15 mouse cellular contexts compared by ENCODE assay signal in the genomic region with DNA sequence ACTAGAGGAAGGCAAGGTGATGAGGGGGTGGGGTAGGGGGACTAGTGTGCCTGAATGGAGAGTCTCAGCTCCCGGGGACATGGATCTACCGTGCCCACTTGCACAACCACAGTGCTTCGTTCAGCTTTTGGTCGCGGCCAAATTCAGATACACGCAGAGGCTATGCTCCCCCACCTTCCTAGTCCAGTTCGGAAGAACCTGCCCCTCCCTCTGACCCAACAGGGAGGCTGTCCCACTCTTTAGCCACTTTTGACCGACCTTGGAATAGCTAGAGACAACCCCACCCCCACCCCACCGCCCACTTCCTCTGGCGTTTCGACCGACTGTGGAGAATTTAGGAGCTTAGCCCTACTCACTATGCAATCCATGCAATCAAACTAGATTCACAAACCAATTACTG. TPM values are rescaled to one million over a fixed set of nuclear protein-coding genes. Genes with fewer than 3 reads are reported as not detected.
DNase-seq lines count a peak whose midpoint lies in the region; ATAC-seq and TF ChIP-seq lines count a peak whose summit lies in the region.
"Had no signal": no experiment of that assay in that cellular context is flagged by ENCODE, and none has a peak within 500 bp of the region (broad histone marks: within the 10 kb centered on the region; RNA-seq: fewer than 3 reads in every experiment).

No protein-coding gene starts in this region.

- H3K4me2 ChIP-seq in embryonic facial prominence, embryonic 13.5 days, result peak overlapping the region; percentile 16; the same call in 1 of the 2 replicates
- 0 out of 2 replicates have a peak overlapping the region, but pooled peaks have one; percentile 6 for H3K4me2 ChIP-seq in kidney, embryonic 15.5 days
- H3K4me2 ChIP-seq in heart, postnatal 0 days (ENCODE audit: low read depth, low read length), result peak overlapping the region; percentile 32
- H3K4me2 ChIP-seq in liver, postnatal 0 days (ENCODE audit: low read depth, low read length), result peak overlapping the region; percentile 57
- H3K4me2 ChIP-seq in midbrain, embryonic 13.5 days (replicated peaks), result no peak overlapping the region
- H3K4me2 ChIP-seq: forebrain, embryonic 13.5 days; lung, embryonic 15.5 days had no signal

- peaks cover 30% of the 10 kb centered on the region for H3K27me3 ChIP-seq in embryonic facial prominence, embryonic 13.5 days
- peaks cover 52% of the 10 kb centered on the region for H3K27me3 ChIP-seq in embryonic facial prominence, embryonic 10.5 days (replicated peaks; ENCODE audit: low read depth, poor library complexity, severe bottlenecking)
- peaks cover 29% of the 10 kb centered on the region for H3K27me3 ChIP-seq in kidney, embryonic 15.5 days
- peaks cover 9% of the 10 kb centered on the region; the same call in 1 of the 2 replicates for H3K27me3 ChIP-seq in heart, postnatal 0 days (ENCODE audit: control insufficient read depth, insufficient read depth, low read length)
- H3K27me3 ChIP-seq in liver, postnatal 0 days (ENCODE audit: insufficient read depth, low read length), result peaks cover 14% of the 10 kb centered on the region
- peaks cover 19% of the 10 kb centered on the region for H3K27me3 ChIP-seq in midbrain, embryonic 13.5 days
- peaks cover 5% of the 10 kb centered on the region; the same call in 1 of the 2 replicates for H3K27me3 ChIP-seq in thymus, adult 2 months (ENCODE audit: control insufficient read depth, insufficient read depth, low read length)
- H3K27me3 ChIP-seq: megakaryocyte, embryonic 14.5 days had no signal

- no peak for TF ChIP-seq CTCF in heart, postnatal 0 days (IDR thresholded peaks at IDR 0.05; ENCODE audit: low read depth)
- TF ChIP-seq CTCF in liver, postnatal 0 days (IDR thresholded peaks at IDR 0.05; ENCODE audit: low read depth), result no peak
- no peak for TF ChIP-seq CTCF in thymus, adult 2 months (IDR thresholded peaks at IDR 0.05; ENCODE audit: borderline replicate concordance, control insufficient read depth, extremely low read depth, insufficient read depth, low read length, poor library complexity)

- no peak overlapping the region for H3K27ac ChIP-seq in embryonic facial prominence, embryonic 13.5 days
- H3K27ac ChIP-seq in embryonic facial prominence, embryonic 10.5 days (replicated peaks), result no peak overlapping the region
- no peak overlapping the region for H3K27ac ChIP-seq in kidney, embryonic 15.5 days
- H3K27ac ChIP-seq in heart, postnatal 0 days (ENCODE audit: low read depth), result no peak overlapping the region
- H3K27ac ChIP-seq in liver, postnatal 0 days (ENCODE audit: low read depth), result peak overlapping the region; percentile 49
- H3K27ac ChIP-seq in midbrain, embryonic 13.5 days, result no peak overlapping the region
- H3K27ac ChIP-seq in thymus, adult 2 months (ENCODE audit: control insufficient read depth, insufficient read depth, low read length), result no peak overlapping the region
- H3K27ac ChIP-seq: forebrain, embryonic 13.5 days; lung, embryonic 15.5 days had no signal

- no peak for DNase-seq in embryonic facial prominence, embryonic 10.5 days (ENCODE audit: low spot score)
- DNase-seq in kidney, postnatal 10 days, result no peak
- no peak for DNase-seq in heart, postnatal 0 days (ENCODE audit: low spot score)
- DNase-seq in liver, postnatal 0 days, result peak; percentile 52
- DNase-seq in thymus, adult 2 months, result no peak
- DNase-seq: kidney, adult 2 months; left cerebral cortex, postnatal 4 days; thymus, adult 18-20 months had no signal

- 46% methylated on average over 12 of the region's 12 CpGs for WGBS in embryonic facial prominence, embryonic 13.5 days
- 50% methylated on average over 12 of the region's 12 CpGs for WGBS in embryonic facial prominence, embryonic 10.5 days
- 43% methylated on average over 12 of the region's 12 CpGs for WGBS in kidney, embryonic 15.5 days
- WGBS in heart, postnatal 0 days, result 32% methylated on average over 12 of the region's 12 CpGs
- WGBS in liver, postnatal 0 days (ENCODE audit: insufficient replicate concordance), result 23% methylated on average over 12 of the region's 12 CpGs
- 59% methylated on average over 12 of the region's 12 CpGs for WGBS in midbrain, embryonic 13.5 days
- 70% methylated on average over 12 of the region's 12 CpGs for WGBS in thymus, adult 2 months

- no peak overlapping the region for H3K4me3 ChIP-seq in embryonic facial prominence, embryonic 13.5 days
- H3K4me3 ChIP-seq in embryonic facial prominence, embryonic 10.5 days, result no peak overlapping the region
- no peak overlapping the region for H3K4me3 ChIP-seq in kidney, embryonic 15.5 days (replicated peaks)
- no peak overlapping the region for H3K4me3 ChIP-seq in heart, postnatal 0 days (ENCODE audit: low read depth, low read length)
- 0 out of 2 replicates have a peak overlapping the region, but pooled peaks have one; percentile 3 for H3K4me3 ChIP-seq in liver, postnatal 0 days (ENCODE audit: low read depth, low read length)
- no peak overlapping the region for H3K4me3 ChIP-seq in midbrain, embryonic 13.5 days (replicated peaks)
- no peak overlapping the region for H3K4me3 ChIP-seq in thymus, adult 2 months (ENCODE audit: control insufficient read depth, insufficient read depth, low read length)
- H3K4me3 ChIP-seq: forebrain, embryonic 13.5 days; lung, embryonic 15.5 days; megakaryocyte, embryonic 14.5 days had no signal

- H3K9ac ChIP-seq in embryonic facial prominence, embryonic 13.5 days, result no peak overlapping the region
- no peak overlapping the region for H3K9ac ChIP-seq in kidney, embryonic 15.5 days
- peak overlapping the region; percentile 30; the same call in 1 of the 2 replicates for H3K9ac ChIP-seq in heart, postnatal 0 days (replicated peaks; ENCODE audit: low read depth, low read length)
- no peak overlapping the region for H3K9ac ChIP-seq in liver, postnatal 0 days (replicated peaks)
- H3K9ac ChIP-seq in midbrain, embryonic 13.5 days (replicated peaks), result no peak overlapping the region
- H3K9ac ChIP-seq: forebrain, embryonic 13.5 days; lung, embryonic 15.5 days had no signal

- H3K9me3 ChIP-seq in embryonic facial prominence, embryonic 13.5 days, result no peaks in the 10 kb centered on the region
- no peaks in the 10 kb centered on the region for H3K9me3 ChIP-seq in embryonic facial prominence, embryonic 10.5 days
- no peaks in the 10 kb centered on the region for H3K9me3 ChIP-seq in kidney, embryonic 15.5 days (replicated peaks)
- H3K9me3 ChIP-seq in heart, postnatal 0 days (replicated peaks; ENCODE audit: control insufficient read depth, low read length), result no peaks in the 10 kb centered on the region
- no peaks in the 10 kb centered on the region for H3K9me3 ChIP-seq in liver, postnatal 0 days (ENCODE audit: low read length)
- H3K9me3 ChIP-seq in midbrain, embryonic 13.5 days, result no peaks in the 10 kb centered on the region
- H3K9me3 ChIP-seq: forebrain, embryonic 13.5 days; lung, embryonic 15.5 days; megakaryocyte, embryonic 14.5 days had no signal

- TF ChIP-seq POLR2A in thymus, adult 2 months (IDR thresholded peaks at IDR 0.05; ENCODE audit: control insufficient read depth, extremely low read depth, insufficient read depth, low read length, poor library complexity), result no peak

- H3K36me3 ChIP-seq in embryonic facial prominence, embryonic 13.5 days, result no peaks in the 10 kb centered on the region
- no peaks in the 10 kb centered on the region for H3K36me3 ChIP-seq in embryonic facial prominence, embryonic 10.5 days (replicated peaks)
- no peaks in the 10 kb centered on the region for H3K36me3 ChIP-seq in kidney, embryonic 15.5 days
- H3K36me3 ChIP-seq in heart, postnatal 0 days (replicated peaks; ENCODE audit: control insufficient read depth, insufficient read depth, low read length), result no peaks in the 10 kb centered on the region
- H3K36me3 ChIP-seq in liver, postnatal 0 days (replicated peaks; ENCODE audit: insufficient read depth, low read length), result no peaks in the 10 kb centered on the region
- H3K36me3 ChIP-seq in midbrain, embryonic 13.5 days, result no peaks in the 10 kb centered on the region
- no peaks in the 10 kb centered on the region for H3K36me3 ChIP-seq in thymus, adult 2 months (ENCODE audit: control insufficient read depth, insufficient read depth, low read length)
- H3K36me3 ChIP-seq: lung, embryonic 15.5 days had no signal

- no peak for ATAC-seq in embryonic facial prominence, embryonic 13.5 days (ENCODE audit: insufficient number of reproducible peaks, insufficient read depth, low FRiP score, low TSS enrichment, low read depth)
- no peak for ATAC-seq in kidney, embryonic 15.5 days (replicated peaks; ENCODE audit: low FRiP score)
- ATAC-seq in heart, postnatal 0 days (ENCODE audit: insufficient read depth, low read depth), result 0 out of 2 replicates have a peak, but pooled peaks have one; percentile 8
- peak; percentile 86 for ATAC-seq in liver, postnatal 0 days
- no peak for ATAC-seq in midbrain, embryonic 13.5 days
- ATAC-seq: forebrain, embryonic 13.5 days; hindbrain, embryonic 16.5 days had no signal

- no peak for TF ChIP-seq EP300 in heart, postnatal 0 days (IDR thresholded peaks at IDR 0.05; ENCODE audit: low read depth)
- TF ChIP-seq EP300 in liver, postnatal 0 days (IDR thresholded peaks at IDR 0.05; ENCODE audit: low read depth), result no peak

- peaks cover 11% of the 10 kb centered on the region; the same call in 1 of the 2 replicates for H3K4me1 ChIP-seq in embryonic facial prominence, embryonic 13.5 days
- H3K4me1 ChIP-seq in embryonic facial prominence, embryonic 10.5 days, result peaks cover 11% of the 10 kb centered on the region
- H3K4me1 ChIP-seq in kidney, embryonic 15.5 days, result peaks cover 7% of the 10 kb centered on the region
- H3K4me1 ChIP-seq in heart, postnatal 0 days (ENCODE audit: control insufficient read depth, insufficient read depth), result 0 out of 2 replicates have a peak, but pooled peaks cover 8% of the 10 kb centered on the region
- peaks cover 20% of the 10 kb centered on the region for H3K4me1 ChIP-seq in liver, postnatal 0 days (ENCODE audit: insufficient read depth)
- H3K4me1 ChIP-seq in midbrain, embryonic 13.5 days (replicated peaks), result no peaks in the 10 kb centered on the region
- H3K4me1 ChIP-seq in thymus, adult 2 months (replicated peaks; ENCODE audit: control insufficient read depth, insufficient read depth, low read length), result peaks cover 3% of the 10 kb centered on the region
- H3K4me1 ChIP-seq: forebrain, embryonic 13.5 days had no signal

RNA-seq across cellular contexts. Expression of gene Gm10647, which starts 5.1 kb away (rescaled TPM):
- 0.96 and 1.3 TPM in 2 replicates for polyA plus RNA-seq in embryonic facial prominence, embryonic 13.5 days (2015; fragmentation: Nextera tagmentation; extraction: Ambion mirVana)
- polyA plus RNA-seq in embryonic facial prominence, embryonic 10.5 days (2016; fragmentation: Nextera tagmentation; extraction: Ambion mirVana), result 0.57 and 0.62 TPM in 2 replicates
- 0.69 and 0.96 TPM in 2 replicates for polyA plus RNA-seq in kidney, embryonic 15.5 days (2015; fragmentation: Nextera tagmentation; extraction: Ambion mirVana)
- 0.08 TPM in 1 of 2 replicates, not detected in the other for total RNA-seq in heart, postnatal 0 days (2014; rRNA removed; ENCODE audit: low replicate concordance)
- polyA plus RNA-seq in heart, postnatal 0 days (2015; fragmentation: Nextera tagmentation; extraction: Ambion mirVana), result 0.33 and 0.34 TPM in 2 replicates
- polyA plus RNA-seq in liver, postnatal 0 days (2015; fragmentation: Nextera tagmentation; extraction: Ambion mirVana), result 0.25 and 0.27 TPM in 2 replicates
- 0.34 and 0.69 TPM in 2 replicates for polyA plus RNA-seq in midbrain, embryonic 13.5 days (2015; fragmentation: Nextera tagmentation; extraction: Ambion mirVana)
- 0.07 TPM in 1 of 2 replicates, not detected in the other for polyA plus RNA-seq in thymus, adult 2 months (2012; rRNA removed)

RNA-seq across cellular contexts. Expression of gene Aph1b, which starts 6.7 kb away (rescaled TPM):
- polyA plus RNA-seq in embryonic facial prominence, embryonic 13.5 days (2015; fragmentation: Nextera tagmentation; extraction: Ambion mirVana), result 10.1 and 10.8 TPM in 2 replicates
- polyA plus RNA-seq in embryonic facial prominence, embryonic 10.5 days (2016; fragmentation: Nextera tagmentation; extraction: Ambion mirVana), result 9.5 and 9.6 TPM in 2 replicates
- 9.2 and 11.9 TPM in 2 replicates for polyA plus RNA-seq in kidney, embryonic 15.5 days (2015; fragmentation: Nextera tagmentation; extraction: Ambion mirVana)
- 5.9 and 6.0 TPM in 2 replicates for total RNA-seq in heart, postnatal 0 days (2014; rRNA removed; ENCODE audit: low replicate concordance)
- polyA plus RNA-seq in heart, postnatal 0 days (2015; fragmentation: Nextera tagmentation; extraction: Ambion mirVana), result 5.4 and 5.8 TPM in 2 replicates
- polyA plus RNA-seq in liver, postnatal 0 days (2015; fragmentation: Nextera tagmentation; extraction: Ambion mirVana), result 2.0 and 2.1 TPM in 2 replicates
- polyA plus RNA-seq in midbrain, embryonic 13.5 days (2015; fragmentation: Nextera tagmentation; extraction: Ambion mirVana), result 23.3 and 24.7 TPM in 2 replicates
- 1.2 and 1.8 TPM in 2 replicates for polyA plus RNA-seq in thymus, adult 2 months (2012; rRNA removed)

RNA-seq across cellular contexts. Expression of gene Aph1c, which starts 32.6 kb away (rescaled TPM):
- polyA plus RNA-seq in embryonic facial prominence, embryonic 13.5 days (2015; fragmentation: Nextera tagmentation; extraction: Ambion mirVana), result 2.7 and 3.9 TPM in 2 replicates
- polyA plus RNA-seq in embryonic facial prominence, embryonic 10.5 days (2016; fragmentation: Nextera tagmentation; extraction: Ambion mirVana), result 1.7 and 1.8 TPM in 2 replicates
- polyA plus RNA-seq in kidney, embryonic 15.5 days (2015; fragmentation: Nextera tagmentation; extraction: Ambion mirVana), result 5.4 and 7.2 TPM in 2 replicates
- total RNA-seq in heart, postnatal 0 days (2014; rRNA removed; ENCODE audit: low replicate concordance), result 0.69 and 3.1 TPM in 2 replicates
- polyA plus RNA-seq in heart, postnatal 0 days (2015; fragmentation: Nextera tagmentation; extraction: Ambion mirVana), result 1.7 and 1.9 TPM in 2 replicates
- 3.3 and 4.1 TPM in 2 replicates for polyA plus RNA-seq in liver, postnatal 0 days (2015; fragmentation: Nextera tagmentation; extraction: Ambion mirVana)
- 2.1 and 2.8 TPM in 2 replicates for polyA plus RNA-seq in midbrain, embryonic 13.5 days (2015; fragmentation: Nextera tagmentation; extraction: Ambion mirVana)
- polyA plus RNA-seq in thymus, adult 2 months (2012; rRNA removed), result 1.1 and 1.5 TPM in 2 replicates

Comparison
In these comparisons a context has a peak if more than half of its experiments do, and no peak if none do; other contexts are left out.
1. ATAC-seq: peak in heart, postnatal 0 days (single experiment) and liver, postnatal 0 days (single experiment); none in embryonic facial prominence, embryonic 13.5 days (single experiment), kidney, embryonic 15.5 days (single experiment) and midbrain, embryonic 13.5 days (single experiment).